Mouse (Mus musculus): ENCODE measurements around the gene Lmbrd2.
"Not testable (repeated sequence)": the region's sequence is repeated elsewhere in the genome, so short reads cannot be mapped to it uniquely, and the experiment has no call there.

Gene Lmbrd2

GRCm38 (mm10) chr15:9134891-9135507 is 5.4 kb upstream of the Lmbrd2 start:
- DNase-seq (ENCODE audit: low spot score in 2 of 2) = no peak

- peak; percentile 29 to 37 for DNase-seq (ENCODE audit: low spot score in 2 of 2)
Observed at GRCm38 (mm10) chr15:9139447-9139846, 903 bp upstream of the Lmbrd2 start.

GRCm38 (mm10) chr15:9140684-9141171 is 378 bp downstream of the Lmbrd2 start:
- no peak for DNase-seq (ENCODE audit: low spot score in 2 of 2)

GRCm38 (mm10) chr15:9155325-9155724 is 15.0 kb downstream of the Lmbrd2 start, which contains the start of gene Skp2:
TSS of gene Skp2 (minus strand) at chr15:9155425.
- no peak for DNase-seq (ENCODE audit: low spot score in 2 of 2)

GRCm38 (mm10) chr15:9162557-9163070 is 22.3 kb downstream of the Lmbrd2 start:
- DNase-seq (ENCODE audit: low spot score in 2 of 2) = no peak

- no peak for DNase-seq (ENCODE audit: low spot score in 2 of 2)
Observed at GRCm38 (mm10) chr15:9164125-9164524, 23.8 kb downstream of the Lmbrd2 start.

- no peak for DNase-seq (ENCODE audit: low spot score in 2 of 2)
Observed at GRCm38 (mm10) chr15:9177038-9177437, 36.7 kb downstream of the Lmbrd2 start.

GRCm38 (mm10) chr15:9183995-9184394 is 43.6 kb downstream of the Lmbrd2 start:
- DNase-seq (ENCODE audit: low spot score in 2 of 2) = no peak

- DNase-seq (ENCODE audit: low spot score in 2 of 2) = no peak
Observed at GRCm38 (mm10) chr15:9189796-9190195, 49.4 kb downstream of the Lmbrd2 start.

GRCm38 (mm10) chr15:9192685-9193084 is 52.3 kb downstream of the Lmbrd2 start:
- not testable (repeated sequence) for DNase-seq (ENCODE audit: low spot score in 2 of 2)

GRCm38 (mm10) chr15:9198421-9198820 is 58.1 kb downstream of the Lmbrd2 start:
- no peak for DNase-seq (ENCODE audit: low spot score in 2 of 2)

- no peak for DNase-seq (ENCODE audit: low spot score in 2 of 2)
Observed at GRCm38 (mm10) chr15:9211891-9212290, 71.5 kb downstream of the Lmbrd2 start.

- DNase-seq (ENCODE audit: low spot score in 2 of 2) = not testable (repeated sequence)
Observed at GRCm38 (mm10) chr15:9213026-9213425, 72.7 kb downstream of the Lmbrd2 start.

- DNase-seq (ENCODE audit: low spot score in 2 of 2) = not testable (repeated sequence)
Observed at GRCm38 (mm10) chr15:9213431-9213830, 73.1 kb downstream of the Lmbrd2 start.

GRCm38 (mm10) chr15:9216446-9216845 is 76.1 kb downstream of the Lmbrd2 start:
- DNase-seq (ENCODE audit: low spot score in 2 of 2) = no peak

- DNase-seq (ENCODE audit: low spot score in 2 of 2) = not testable (repeated sequence)
Observed at GRCm38 (mm10) chr15:9230917-9231316, 90.6 kb downstream of the Lmbrd2 start.

GRCm38 (mm10) chr15:9246345-9246744 is 106.0 kb downstream of the Lmbrd2 start:
- DNase-seq (ENCODE audit: low spot score in 2 of 2) = no peak
